Mouse (Mus musculus) heart, embryonic 14.5 days (tissue): ENCODE data around the gene Acoxl. TPM values are rescaled to one million over a fixed set of nuclear protein-coding genes. Genes with fewer than 3 reads are reported as not detected.

Experiments used
- ATAC-seq: fragments of 200-750 bp; cut with Nextera tagmentation; 2 replicates; pipeline ENCODE4 v1.8.0; 2017; ENCODE audit warnings: low read depth, moderate TSS enrichment; ENCODE audit not compliant: insufficient number of reproducible peaks, insufficient read depth, low FRiP score
- H3K27ac ChIP-seq, 2 experiments: fragments of 200-500 bp in 1 of 2; fragments of 300-500 bp in 1 of 2; sonication (generic) in 1 of 2; replicated peaks in 1 of 2; 2 replicates each; pipeline ENCODE4 v1.5.1; 2012 to 2014; ENCODE audit warnings: low read depth in 2 of 2, low read length in 2 of 2, control low read depth in 1 of 2, mild to moderate bottlenecking in 1 of 2, mixed read lengths in 1 of 2; ENCODE audit not compliant: control insufficient read depth in 1 of 2, insufficient read depth in 1 of 2
- H3K27me3 ChIP-seq: fragments of 300-500 bp; sonication (generic); 2 replicates; pipeline ENCODE4 v1.6.1; 2014; ENCODE audit warnings: mild to moderate bottlenecking, low read length, control low read depth; ENCODE audit not compliant: control insufficient read depth, insufficient read depth
- H3K36me3 ChIP-seq: fragments of 300-500 bp; sonication (generic); 2 replicates; pipeline ENCODE4 v1.6.1; 2014; ENCODE audit warnings: mild to moderate bottlenecking, control low read depth, low read length, mixed read lengths; ENCODE audit not compliant: control insufficient read depth, insufficient read depth
- H3K4me1 ChIP-seq, 2 experiments: fragments of 200-500 bp in 1 of 2; fragments of 300-500 bp in 1 of 2; sonication (generic) in 1 of 2; 2 replicates each; pipeline ENCODE4 v1.6.1; 2012 to 2014; ENCODE audit warnings: low read length in 2 of 2, control low read depth in 1 of 2, mixed read lengths in 1 of 2; ENCODE audit not compliant: control insufficient read depth in 2 of 2, insufficient read depth in 2 of 2
- H3K4me2 ChIP-seq: fragments of 300-500 bp; sonication (generic); 2 replicates; pipeline ENCODE4 v1.6.1; 2014; ENCODE audit warnings: mild to moderate bottlenecking, low read length
- H3K4me3 ChIP-seq, 2 experiments: fragments of 200-500 bp in 1 of 2; fragments of 300-500 bp in 1 of 2; sonication (generic) in 1 of 2; 2 replicates each; pipeline ENCODE4 v1.5.1; 2012 to 2014; ENCODE audit warnings: low read length in 2 of 2, mild to moderate bottlenecking in 2 of 2, control low read depth in 1 of 2, low read depth in 1 of 2, moderate library complexity in 1 of 2; ENCODE audit not compliant: control insufficient read depth in 1 of 2, insufficient read depth in 1 of 2
- H3K9ac ChIP-seq: fragments of 300-500 bp; sonication (generic); 2 replicates; pipeline ENCODE4 v1.6.1; 2014; ENCODE audit warnings: mild to moderate bottlenecking, low read length
- H3K9me3 ChIP-seq: fragments of 300-500 bp; sonication (generic); 2 replicates; pipeline ENCODE4 v1.6.1; 2016; ENCODE audit warnings: low read length, control low read depth; ENCODE audit not compliant: control insufficient read depth
- WGBS: fragments of 180-500 bp; shearing (Covaris S2); extraction: QIAGEN DNeasy Blood & Tissue Kit; methylation state at CpG from one replicate; pipeline ENCODE4 v1.1.7; 2014; 5-methylcytosine and 5-hydroxymethylcytosine counted together
- polyA plus RNA-seq: library from polyadenylated mRNA; unstranded; fragments of >200 nt; fragmentation: Nextera tagmentation; extraction: Ambion mirVana; gene quantifications from 2 replicates; pipeline ENCODE4 v1.2.1, GENCODE M21; 2014

Gene Acoxl
- polyA plus RNA-seq, 1 experiment from 2014 or later, result 0.19 TPM

DNA sequence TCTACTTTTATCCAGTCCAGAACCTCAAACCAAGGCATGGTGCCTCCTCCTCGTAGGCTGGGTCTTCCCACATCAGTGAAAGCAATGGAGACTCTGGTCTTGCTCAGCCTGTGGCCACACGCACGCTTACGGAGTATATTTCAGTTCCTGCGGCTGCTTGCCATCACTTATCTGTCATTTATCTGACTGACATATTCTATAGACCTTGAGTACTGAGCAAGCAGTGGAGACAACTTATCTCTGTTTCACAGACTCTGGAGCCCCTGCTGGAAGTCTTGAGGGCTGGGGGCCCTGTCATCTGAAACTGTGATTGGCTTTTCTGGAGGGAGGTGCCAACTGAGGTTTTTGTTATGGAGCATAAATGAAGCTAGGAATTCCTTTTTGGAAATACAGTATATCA lies 75.4 kb downstream of the Acoxl start:
- WGBS, result 31% methylated on average over 5 of the region's 5 CpGs
- Histone ChIP-seq H3K27me3 (0 out of 2 replicates have a peak, but pooled peaks cover 3% of the 10 kb centered on the region), H3K4me2 (no peak overlapping the region), H3K27ac (no peak overlapping the region), H3K9ac (no peak overlapping the region), H3K4me1 (peaks cover 0 to 5% of the 10 kb centered on the region in 2 experiments; a peak in 1 of 4 replicates), H3K36me3 (no peaks in the 10 kb centered on the region), H3K9me3 (no peaks in the 10 kb centered on the region), H3K4me3 (no peak overlapping the region)
- no peak for ATAC-seq

DNA sequence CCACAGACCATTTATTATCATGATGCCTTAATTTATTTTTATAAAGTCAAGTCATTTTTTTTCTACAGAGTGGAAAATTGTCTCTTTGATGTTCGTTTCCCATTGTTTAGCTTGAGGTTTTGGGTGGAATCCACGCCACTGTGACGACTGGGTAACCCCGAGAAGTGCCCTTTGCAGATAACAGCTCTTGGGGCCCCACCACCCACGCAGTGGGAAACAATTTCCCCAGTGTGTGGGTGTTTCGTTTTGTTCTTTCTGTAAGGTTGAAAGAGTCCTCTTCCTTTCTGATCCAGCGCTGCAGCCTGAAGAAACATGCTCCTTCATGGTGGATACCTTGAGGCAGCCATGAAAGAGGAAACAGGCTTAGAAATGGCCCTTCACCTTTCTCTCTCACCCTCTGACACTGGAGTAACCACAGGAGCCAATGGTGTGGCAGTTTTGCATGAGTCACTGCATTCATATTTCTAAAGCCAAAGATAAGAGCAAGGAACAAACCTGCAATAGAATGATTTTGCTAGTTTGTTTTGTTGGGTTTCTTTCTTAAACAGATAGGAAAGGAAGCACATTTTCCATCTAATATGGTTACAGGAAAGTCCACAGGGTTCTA lies 78.2 kb downstream of the Acoxl start:
- Histone ChIP-seq H3K9me3 (no peaks in the 10 kb centered on the region), H3K27me3 (0 out of 2 replicates have a peak, but pooled peaks cover 3% of the 10 kb centered on the region), H3K9ac (no peak overlapping the region), H3K27ac (no peak overlapping the region), H3K4me2 (no peak overlapping the region), H3K4me3 (no peak overlapping the region), H3K36me3 (no peaks in the 10 kb centered on the region), H3K4me1 (peaks cover 0 to 4% of the 10 kb centered on the region in 2 experiments; a peak in 1 of 4 replicates)
- WGBS, result 54% methylated on average over 7 of the region's 7 CpGs
- no peak for ATAC-seq

DNA sequence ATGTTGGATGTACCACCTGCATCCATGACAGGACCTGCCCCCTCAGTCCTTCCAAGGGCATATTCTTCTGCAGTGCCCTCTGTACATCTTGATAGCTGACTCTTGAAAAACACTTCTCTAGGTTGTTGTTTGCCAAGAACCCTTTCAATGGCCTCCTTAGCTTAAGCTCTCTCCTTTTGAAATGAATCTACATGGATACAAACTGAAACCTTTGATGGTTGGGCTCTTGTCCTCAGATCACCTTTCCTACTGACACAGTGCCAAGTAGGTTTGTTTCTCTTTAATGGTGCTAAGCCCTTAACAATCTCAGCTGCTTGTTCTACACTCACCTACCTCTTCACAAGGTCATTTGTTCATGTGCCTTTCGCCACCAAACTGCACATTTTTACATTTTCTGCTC lies 81.1 kb downstream of the Acoxl start:
- Histone ChIP-seq H3K27me3 (0 out of 2 replicates have a peak, but pooled peaks cover 3% of the 10 kb centered on the region), H3K27ac (no peak overlapping the region), H3K36me3 (no peaks in the 10 kb centered on the region), H3K4me2 (no peak overlapping the region), H3K9me3 (no peaks in the 10 kb centered on the region), H3K4me3 (no peak overlapping the region), H3K4me1 (peaks cover 7 to 8% of the 10 kb centered on the region in 2 experiments; a peak in 3 of 4 replicates), H3K9ac (no peak overlapping the region)
- 86% methylated on average over 1 of the region's 1 CpGs for WGBS
- ATAC-seq, result no peak

DNA sequence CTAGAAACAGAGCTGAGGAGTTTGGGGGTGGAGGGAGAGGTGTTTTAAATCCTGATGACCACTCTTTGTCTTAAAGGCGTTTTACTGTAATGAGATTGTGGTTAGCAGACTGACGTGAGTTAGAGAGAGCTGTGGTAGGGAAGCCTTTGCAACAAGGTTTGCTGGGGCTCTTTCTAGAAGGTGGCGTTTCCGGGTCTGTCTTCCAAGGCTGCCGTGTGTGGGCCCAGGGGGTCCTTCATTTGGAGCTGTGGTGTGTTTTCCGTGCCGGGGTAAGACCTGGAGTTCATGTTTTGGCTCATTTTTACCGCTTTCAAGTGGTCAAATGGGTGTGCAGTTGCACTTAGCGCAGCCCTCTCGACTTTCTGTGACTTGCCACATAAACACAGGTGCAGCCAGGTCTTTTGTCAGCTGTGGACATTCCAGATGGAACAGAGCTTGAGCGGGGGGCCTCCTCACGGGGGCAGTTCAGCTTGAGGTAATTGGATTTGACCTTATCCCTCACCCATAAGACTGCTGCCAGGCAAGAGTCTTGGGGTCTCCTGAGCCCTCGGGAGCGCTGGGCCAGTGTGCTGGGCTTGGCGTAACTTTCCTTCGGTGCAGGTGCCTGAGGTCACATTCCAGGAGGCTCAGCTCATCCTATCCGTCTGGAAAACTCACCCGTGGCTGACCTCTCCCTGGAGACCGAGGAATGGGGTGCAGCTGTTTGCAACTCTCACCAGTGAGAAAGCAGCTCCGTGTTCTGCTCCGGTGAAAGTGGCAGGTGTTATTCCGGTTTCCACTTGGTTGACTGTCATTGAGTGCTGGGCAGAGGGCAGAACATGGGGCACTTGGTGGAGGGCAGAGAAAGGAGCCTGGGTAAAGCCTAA lies 83.6 kb downstream of the Acoxl start:
- Histone ChIP-seq H3K27ac (no peak overlapping the region), H3K27me3 (no peaks in the 10 kb centered on the region)

DNA sequence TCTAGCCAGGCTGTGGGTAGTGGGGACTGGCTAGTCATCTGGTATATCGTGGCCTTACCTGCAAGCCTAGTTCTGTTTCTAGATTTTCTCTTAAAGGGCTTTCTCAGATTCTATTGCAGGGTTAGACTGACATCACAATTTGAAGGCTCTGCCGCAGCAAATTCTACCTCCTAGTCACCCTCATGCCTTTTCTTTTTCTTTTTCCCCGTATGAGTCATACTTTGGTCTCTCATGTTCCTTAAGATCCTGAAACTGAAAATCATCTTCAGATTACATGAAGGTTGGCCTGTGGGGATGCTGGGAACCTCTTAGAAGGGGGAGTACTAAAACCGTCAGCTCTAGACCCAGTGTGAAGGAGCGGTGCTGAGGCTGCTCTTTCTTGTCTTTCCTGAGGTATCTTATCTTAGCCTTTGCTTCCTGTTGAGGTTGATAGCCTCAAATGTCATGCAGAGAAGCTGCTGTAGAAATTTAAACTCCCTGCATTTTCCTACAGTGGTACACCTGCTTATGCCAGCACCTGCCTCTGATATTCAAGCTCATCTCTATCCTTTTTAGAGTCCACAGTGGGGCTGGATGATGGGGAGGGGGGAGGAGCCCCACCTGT lies 84.5 kb downstream of the Acoxl start:
- no peak overlapping the region for H3K9ac ChIP-seq
- no peaks in the 10 kb centered on the region for H3K9me3 ChIP-seq
- peaks cover 7 to 11% of the 10 kb centered on the region in 2 experiments; a peak in 3 of 4 replicates for H3K4me1 ChIP-seq
- H3K36me3 ChIP-seq, result no peaks in the 10 kb centered on the region
- no peak overlapping the region for H3K4me3 ChIP-seq
- no peak for ATAC-seq
- WGBS, result 62% methylated on average over 5 of the region's 5 CpGs
- no peak overlapping the region for H3K27ac ChIP-seq
- no peak overlapping the region for H3K4me2 ChIP-seq
- H3K27me3 ChIP-seq, result no peaks in the 10 kb centered on the region

More for the DNA sequence above, 83.6 kb downstream of the Acoxl start:
- Histone ChIP-seq H3K4me1 (peaks cover 7 to 8% of the 10 kb centered on the region in 2 experiments; a peak in 3 of 4 replicates), H3K9me3 (no peaks in the 10 kb centered on the region), H3K4me3 (no peak overlapping the region), H3K4me2 (no peak overlapping the region), H3K9ac (no peak overlapping the region), H3K36me3 (no peaks in the 10 kb centered on the region)
- ATAC-seq, result no peak
- 46% methylated on average over 22 of the region's 22 CpGs for WGBS

DNA sequence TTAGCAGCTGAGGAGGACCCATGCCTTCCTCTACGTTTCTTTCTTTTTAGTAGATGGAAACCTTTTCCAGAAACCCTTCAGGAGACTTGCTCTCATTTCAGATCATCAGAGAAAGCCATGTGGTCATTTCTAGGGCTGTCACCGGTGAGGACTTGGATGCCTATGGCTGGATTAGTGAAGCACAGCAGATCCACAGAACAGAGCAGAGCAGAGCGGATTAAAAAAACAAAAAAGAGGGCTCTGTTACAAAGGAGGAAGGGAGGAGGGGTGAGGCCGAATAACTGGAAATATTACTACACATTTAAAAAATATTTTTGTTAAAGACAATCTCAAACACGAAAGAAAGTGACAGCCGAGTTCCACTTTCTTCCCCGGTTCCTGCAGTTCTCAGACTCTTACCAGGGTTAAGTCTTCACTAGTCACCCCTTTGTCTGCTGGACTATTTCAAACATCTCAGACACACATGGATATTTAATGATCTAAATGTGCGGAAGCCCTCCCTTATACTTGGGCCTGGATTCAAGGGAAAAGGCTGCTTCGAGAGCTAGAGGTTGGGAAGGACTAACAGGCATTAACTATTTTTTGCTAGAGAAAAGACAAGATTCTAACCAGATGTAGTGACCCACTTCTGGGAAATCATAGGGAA lies 88.1 kb downstream of the Acoxl start:
- H3K27ac ChIP-seq, result no peak overlapping the region
- no peaks in the 10 kb centered on the region for H3K36me3 ChIP-seq
- H3K9ac ChIP-seq, result no peak overlapping the region
- no peaks in the 10 kb centered on the region for H3K9me3 ChIP-seq
- WGBS, result 80% methylated on average over 9 of the region's 9 CpGs
- H3K4me2 ChIP-seq, result no peak overlapping the region
- ATAC-seq, result no peak
- peaks cover 7 to 11% of the 10 kb centered on the region in 2 experiments; a peak in 3 of 4 replicates for H3K4me1 ChIP-seq
- H3K4me3 ChIP-seq, result no peak overlapping the region
- H3K27me3 ChIP-seq, result no peaks in the 10 kb centered on the region; the same call in 1 of the 2 replicates
